Mouse (Mus musculus) myocyte (in vitro differentiated cells): ENCODE results near the gene Cd1d1.

Experiments
- POLR2A ChIP-seq: IDR thresholded peaks from one replicate; pipeline ENCODE4 v1.6.1; 2011; ENCODE audit warnings: low read depth, mild to moderate bottlenecking, control low read depth, moderate library complexity; ENCODE audit not compliant: insufficient read length
- TCF12 ChIP-seq: IDR thresholded peaks from one replicate; pipeline ENCODE4 v1.6.1; 2011; ENCODE audit warnings: mild to moderate bottlenecking, control low read depth; ENCODE audit not compliant: poor library complexity, insufficient read depth, severe bottlenecking

- TF ChIP-seq POLR2A = no peak
- no peak for TF ChIP-seq TCF12
Measured at GRCm38 (mm10) chr3:87030855-87031254, 31.6 kb upstream of the Cd1d1 start.
